Mouse (Mus musculus): ENCODE data around the gene Btg2. TPM values are rescaled to one million over a fixed set of nuclear protein-coding genes. Genes with fewer than 3 reads are reported as not detected.

Btg2 gene
- polyA plus RNA-seq, 1 experiment from 2014 or later = 36.9 TPM

- Histone ChIP-seq H3K4me2 (ENCODE audit: low read length) (no peak overlapping the region), H3K9ac (ENCODE audit: low read length) (no peak overlapping the region), H3K4me3 (ENCODE audit: control insufficient read depth in 1 of 2, insufficient read depth in 1 of 2, low read depth in 1 of 2, low read length in 2 of 2) (no peak overlapping the region), H3K4me1 (ENCODE audit: control insufficient read depth in 2 of 2, insufficient read depth in 2 of 2, low read length in 2 of 2) (peaks cover 13 to 14% of the 10 kb centered on the region in 2 experiments), H3K27me3 (ENCODE audit: control insufficient read depth, insufficient read depth, low read length) (no peaks in the 10 kb centered on the region), H3K36me3 (ENCODE audit: control insufficient read depth, insufficient read depth, low read length) (no peaks in the 10 kb centered on the region), H3K9me3 (ENCODE audit: control insufficient read depth, low read length) (no peaks in the 10 kb centered on the region), H3K27ac (replicated peaks in 1 of 2; ENCODE audit: control insufficient read depth in 1 of 2, insufficient read depth in 1 of 2, low read depth in 2 of 2, low read length in 2 of 2) (no peak overlapping the region)
- 66% methylated on average over 9 of the region's 9 CpGs for WGBS
- no peak for ATAC-seq (ENCODE audit: insufficient number of reproducible peaks, insufficient read depth, low FRiP score, low read depth)
Measured at GRCm38 (mm10) chr1:134055666-134056245, 23.2 kb downstream of the Btg2 start.

- peaks cover 7 to 9% of the 10 kb centered on the region in 2 experiments for H3K4me1 ChIP-seq (ENCODE audit: control insufficient read depth in 2 of 2, insufficient read depth in 2 of 2, low read length in 2 of 2)
- no peak overlapping the region for H3K4me3 ChIP-seq (ENCODE audit: control insufficient read depth in 1 of 2, insufficient read depth in 1 of 2, low read depth in 1 of 2, low read length in 2 of 2)
- H3K4me2 ChIP-seq (ENCODE audit: low read length) = no peak overlapping the region
- H3K27ac ChIP-seq (replicated peaks in 1 of 2; ENCODE audit: control insufficient read depth in 1 of 2, insufficient read depth in 1 of 2, low read depth in 2 of 2, low read length in 2 of 2) = no peak overlapping the region
- no peaks in the 10 kb centered on the region for H3K36me3 ChIP-seq (ENCODE audit: control insufficient read depth, insufficient read depth, low read length)
- no peaks in the 10 kb centered on the region for H3K9me3 ChIP-seq (ENCODE audit: control insufficient read depth, low read length)
- no peak for ATAC-seq (ENCODE audit: insufficient number of reproducible peaks, insufficient read depth, low FRiP score, low read depth)
- H3K27me3 ChIP-seq (ENCODE audit: control insufficient read depth, insufficient read depth, low read length) = no peaks in the 10 kb centered on the region
- no peak overlapping the region for H3K9ac ChIP-seq (ENCODE audit: low read length)
- WGBS = 66% methylated on average over 9 of the region's 9 CpGs
Measured at GRCm38 (mm10) chr1:134055058-134055457, 23.9 kb downstream of the Btg2 start.

- Histone ChIP-seq H3K4me1 (ENCODE audit: control insufficient read depth in 2 of 2, insufficient read depth in 2 of 2, low read length in 2 of 2) (peaks cover 6% of the 10 kb centered on the region in 2 experiments; a peak in 3 of 4 replicates), H3K9ac (ENCODE audit: low read length) (no peak overlapping the region), H3K27ac (replicated peaks in 1 of 2; ENCODE audit: control insufficient read depth in 1 of 2, insufficient read depth in 1 of 2, low read depth in 2 of 2, low read length in 2 of 2) (no peak overlapping the region), H3K4me3 (ENCODE audit: control insufficient read depth in 1 of 2, insufficient read depth in 1 of 2, low read depth in 1 of 2, low read length in 2 of 2) (no peak overlapping the region), H3K27me3 (ENCODE audit: control insufficient read depth, insufficient read depth, low read length) (no peaks in the 10 kb centered on the region), H3K4me2 (ENCODE audit: low read length) (no peak overlapping the region), H3K36me3 (ENCODE audit: control insufficient read depth, insufficient read depth, low read length) (no peaks in the 10 kb centered on the region), H3K9me3 (ENCODE audit: control insufficient read depth, low read length) (no peaks in the 10 kb centered on the region)
- 6% methylated on average over 6 of the region's 6 CpGs for WGBS
- no peak for ATAC-seq (ENCODE audit: insufficient number of reproducible peaks, insufficient read depth, low FRiP score, low read depth)
Measured at GRCm38 (mm10) chr1:134053207-134053606, 25.7 kb downstream of the Btg2 start.

GRCm38 (mm10) chr1:134049542-134049941 is 29.4 kb downstream of the Btg2 start:
- WGBS = 65% methylated on average over 6 of the region's 6 CpGs
- Histone ChIP-seq H3K27ac (replicated peaks in 1 of 2; ENCODE audit: control insufficient read depth in 1 of 2, insufficient read depth in 1 of 2, low read depth in 2 of 2, low read length in 2 of 2) (no peak overlapping the region), H3K4me2 (ENCODE audit: low read length) (no peak overlapping the region), H3K4me1 (ENCODE audit: control insufficient read depth in 2 of 2, insufficient read depth in 2 of 2, low read length in 2 of 2) (peaks cover 2 to 7% of the 10 kb centered on the region in 2 experiments; a peak in 3 of 4 replicates), H3K9me3 (ENCODE audit: control insufficient read depth, low read length) (no peaks in the 10 kb centered on the region), H3K4me3 (ENCODE audit: control insufficient read depth in 1 of 2, insufficient read depth in 1 of 2, low read depth in 1 of 2, low read length in 2 of 2) (no peak overlapping the region), H3K9ac (ENCODE audit: low read length) (no peak overlapping the region), H3K27me3 (ENCODE audit: control insufficient read depth, insufficient read depth, low read length) (no peaks in the 10 kb centered on the region), H3K36me3 (ENCODE audit: control insufficient read depth, insufficient read depth, low read length) (no peaks in the 10 kb centered on the region)
- ATAC-seq (ENCODE audit: insufficient number of reproducible peaks, insufficient read depth, low FRiP score, low read depth) = no peak

GRCm38 (mm10) chr1:134048759-134049158 is 30.2 kb downstream of the Btg2 start:
- H3K9me3 ChIP-seq (ENCODE audit: control insufficient read depth, low read length) = no peaks in the 10 kb centered on the region
- WGBS = under 1% methylated on average over 5 of the region's 5 CpGs
- H3K27me3 ChIP-seq (ENCODE audit: control insufficient read depth, insufficient read depth, low read length) = no peaks in the 10 kb centered on the region
- no peak overlapping the region for H3K4me3 ChIP-seq (ENCODE audit: control insufficient read depth in 1 of 2, insufficient read depth in 1 of 2, low read depth in 1 of 2, low read length in 2 of 2)
- H3K27ac ChIP-seq (replicated peaks in 1 of 2; ENCODE audit: control insufficient read depth in 1 of 2, insufficient read depth in 1 of 2, low read depth in 2 of 2, low read length in 2 of 2) = no peak overlapping the region
- no peak overlapping the region for H3K4me2 ChIP-seq (ENCODE audit: low read length)
- ATAC-seq (ENCODE audit: insufficient number of reproducible peaks, insufficient read depth, low FRiP score, low read depth) = no peak
- peaks cover 2 to 7% of the 10 kb centered on the region in 2 experiments; a peak in 3 of 4 replicates for H3K4me1 ChIP-seq (ENCODE audit: control insufficient read depth in 2 of 2, insufficient read depth in 2 of 2, low read length in 2 of 2)
- H3K9ac ChIP-seq (ENCODE audit: low read length) = no peak overlapping the region
- H3K36me3 ChIP-seq (ENCODE audit: control insufficient read depth, insufficient read depth, low read length) = no peaks in the 10 kb centered on the region

GRCm38 (mm10) chr1:134047431-134047830 is 31.5 kb downstream of the Btg2 start:
- H3K36me3 ChIP-seq (ENCODE audit: control insufficient read depth, insufficient read depth, low read length) = no peaks in the 10 kb centered on the region
- no peak overlapping the region for H3K4me3 ChIP-seq (ENCODE audit: control insufficient read depth in 1 of 2, insufficient read depth in 1 of 2, low read depth in 1 of 2, low read length in 2 of 2)
- H3K4me2 ChIP-seq (ENCODE audit: low read length) = no peak overlapping the region
- no peak overlapping the region for H3K27ac ChIP-seq (replicated peaks in 1 of 2; ENCODE audit: control insufficient read depth in 1 of 2, insufficient read depth in 1 of 2, low read depth in 2 of 2, low read length in 2 of 2)
- peaks cover 7 to 8% of the 10 kb centered on the region in 2 experiments; a peak in 3 of 4 replicates for H3K4me1 ChIP-seq (ENCODE audit: control insufficient read depth in 2 of 2, insufficient read depth in 2 of 2, low read length in 2 of 2)
- ATAC-seq (ENCODE audit: insufficient number of reproducible peaks, insufficient read depth, low FRiP score, low read depth) = no peak
- WGBS = 77% methylated on average over 6 of the region's 6 CpGs
- no peak overlapping the region for H3K9ac ChIP-seq (ENCODE audit: low read length)
- H3K9me3 ChIP-seq (ENCODE audit: control insufficient read depth, low read length) = no peaks in the 10 kb centered on the region
- H3K27me3 ChIP-seq (ENCODE audit: control insufficient read depth, insufficient read depth, low read length) = no peaks in the 10 kb centered on the region

- H3K4me3 ChIP-seq (ENCODE audit: control insufficient read depth in 1 of 2, insufficient read depth in 1 of 2, low read depth in 1 of 2, low read length in 2 of 2) = peak overlapping the region; percentile 5 to 21; a peak in 2 of 4 replicates
- H3K4me2 ChIP-seq (ENCODE audit: low read length) = peak overlapping the region; percentile 60
- H3K27me3 ChIP-seq (ENCODE audit: control insufficient read depth, insufficient read depth, low read length) = no peaks in the 10 kb centered on the region
- 31% methylated on average over 22 of the region's 23 CpGs for WGBS
- H3K9me3 ChIP-seq (ENCODE audit: control insufficient read depth, low read length) = no peaks in the 10 kb centered on the region
- ATAC-seq (ENCODE audit: insufficient number of reproducible peaks, insufficient read depth, low FRiP score, low read depth) = no peak
- peaks cover 7 to 8% of the 10 kb centered on the region in 2 experiments; a peak in 3 of 4 replicates for H3K4me1 ChIP-seq (ENCODE audit: control insufficient read depth in 2 of 2, insufficient read depth in 2 of 2, low read length in 2 of 2)
- no peak overlapping the region for H3K27ac ChIP-seq (replicated peaks in 1 of 2; ENCODE audit: control insufficient read depth in 1 of 2, insufficient read depth in 1 of 2, low read depth in 2 of 2, low read length in 2 of 2)
- no peaks in the 10 kb centered on the region for H3K36me3 ChIP-seq (ENCODE audit: control insufficient read depth, insufficient read depth, low read length)
- H3K9ac ChIP-seq (ENCODE audit: low read length) = peak overlapping the region; percentile 57; the same call in 1 of the 2 replicates
Measured at GRCm38 (mm10) chr1:134046387-134046786, 32.5 kb downstream of the Btg2 start.

GRCm38 (mm10) chr1:134045971-134046370 is 32.9 kb downstream of the Btg2 start:
- ATAC-seq (ENCODE audit: insufficient number of reproducible peaks, insufficient read depth, low FRiP score, low read depth) = no peak
- Histone ChIP-seq H3K4me3 (ENCODE audit: control insufficient read depth in 1 of 2, insufficient read depth in 1 of 2, low read depth in 1 of 2, low read length in 2 of 2) (peak overlapping the region in 1 of 2 experiments; percentile 21; a peak in 1 of 4 replicates), H3K9ac (ENCODE audit: low read length) (peak overlapping the region; percentile 57), H3K27me3 (ENCODE audit: control insufficient read depth, insufficient read depth, low read length) (no peaks in the 10 kb centered on the region), H3K4me1 (ENCODE audit: control insufficient read depth in 2 of 2, insufficient read depth in 2 of 2, low read length in 2 of 2) (peaks cover 7 to 8% of the 10 kb centered on the region in 2 experiments; a peak in 3 of 4 replicates), H3K4me2 (ENCODE audit: low read length) (peak overlapping the region; percentile 60), H3K36me3 (ENCODE audit: control insufficient read depth, insufficient read depth, low read length) (no peaks in the 10 kb centered on the region), H3K9me3 (ENCODE audit: control insufficient read depth, low read length) (no peaks in the 10 kb centered on the region), H3K27ac (replicated peaks in 1 of 2; ENCODE audit: control insufficient read depth in 1 of 2, insufficient read depth in 1 of 2, low read depth in 2 of 2, low read length in 2 of 2) (no peak overlapping the region)
- WGBS = 5% methylated on average over 8 of the region's 9 CpGs
